ENCODE assay signal across 22 mouse cellular contexts in genomic region chr4:129018788-129019435, GRCm38 (mm10). TPM values are rescaled to one million over a fixed set of nuclear protein-coding genes. Genes with fewer than 3 reads are reported as not detected.
"Had no signal": no experiment of that assay in that cellular context is flagged by ENCODE, and none has a peak within 500 bp of the region (broad histone marks: within the 10 kb centered on the region; RNA-seq: fewer than 3 reads in every experiment).

No protein-coding gene starts in this region.

- H3K36me3 ChIP-seq: limb, embryonic 12.5 days; limb, embryonic 15.5 days; midbrain, embryonic 10.5 days; midbrain, embryonic 13.5 days; neural tube, embryonic 13.5 days had no signal

- H3K27ac ChIP-seq: kidney, postnatal 0 days; layer of hippocampus, adult 2 months; limb, embryonic 12.5 days; limb, embryonic 15.5 days; liver, embryonic 14.5 days; midbrain, embryonic 10.5 days had no signal

- H3K27me3 ChIP-seq: limb, embryonic 12.5 days; limb, embryonic 15.5 days; midbrain, embryonic 13.5 days; neural tube, embryonic 13.5 days had no signal

- ATAC-seq: intestine, postnatal 0 days; liver, postnatal 0 days; lung, postnatal 0 days; midbrain, embryonic 13.5 days; midbrain, embryonic 16.5 days had no signal

- DNase-seq: kidney, adult 2 months; kidney, postnatal 25 days; liver, postnatal 0 days; lung, embryonic 14.5 days; lung, postnatal 36 days; retina, postnatal 1 day; thymus, adult 18-20 months; thymus, postnatal 14 days; thymus, postnatal 4 days had no signal

- H3K4me3 ChIP-seq: layer of hippocampus, adult 2 months; limb, embryonic 12.5 days; limb, embryonic 15.5 days; midbrain, embryonic 10.5 days; midbrain, embryonic 13.5 days; myocyte; neural tube, embryonic 13.5 days had no signal

RNA-seq across cellular contexts. Expression of gene Azin2, which starts 56.7 kb away (rescaled TPM):
- total RNA-seq: neutrophil, adult 5-6 weeks had no signal
